Mouse (Mus musculus): ENCODE data around the gene Chchd3. TPM values are rescaled to one million over a fixed set of nuclear protein-coding genes. Genes with fewer than 3 reads are reported as not detected.

The Chchd3 gene
- total RNA-seq (2014; fragmentation: Nextera tagmentation) (85.8 and 92.4 TPM in 2 replicates), total RNA-seq (2017) (184 and 204 TPM in 2 replicates)

- peak; percentile 99 for ATAC-seq (replicated peaks; ENCODE audit: poor library complexity, severe bottlenecking)
Measured at GRCm38 (mm10) chr6:33059735-33060576, at the start of gene Chchd3. Chchd3 (minus strand) TSS chr6:33060260.

- no peak for ATAC-seq (replicated peaks; ENCODE audit: poor library complexity, severe bottlenecking)
Measured at GRCm38 (mm10) chr6:33104661-33105060, 44.6 kb upstream of the Chchd3 start.

GRCm38 (mm10) chr6:33098903-33099302 lies 38.8 kb upstream of the Chchd3 start:
- no peak for ATAC-seq (replicated peaks; ENCODE audit: poor library complexity, severe bottlenecking)

- no peak for ATAC-seq (replicated peaks; ENCODE audit: poor library complexity, severe bottlenecking)
Measured at GRCm38 (mm10) chr6:33094671-33095233, 34.7 kb upstream of the Chchd3 start.

GRCm38 (mm10) chr6:33080186-33080585 lies 20.1 kb upstream of the Chchd3 start:
- no peak for ATAC-seq (replicated peaks; ENCODE audit: poor library complexity, severe bottlenecking)

- no peak for ATAC-seq (replicated peaks; ENCODE audit: poor library complexity, severe bottlenecking)
Measured at GRCm38 (mm10) chr6:33078260-33078936, 18.3 kb upstream of the Chchd3 start.

- no peak for ATAC-seq (replicated peaks; ENCODE audit: poor library complexity, severe bottlenecking)
Measured at GRCm38 (mm10) chr6:33066462-33066861, 6.4 kb upstream of the Chchd3 start.

- no peak for ATAC-seq (replicated peaks; ENCODE audit: poor library complexity, severe bottlenecking)
Measured at GRCm38 (mm10) chr6:33059276-33059675, 784 bp downstream of the Chchd3 start.

- no peak for ATAC-seq (replicated peaks; ENCODE audit: poor library complexity, severe bottlenecking)
Measured at GRCm38 (mm10) chr6:33056392-33056791, 3.7 kb downstream of the Chchd3 start.

GRCm38 (mm10) chr6:33055663-33056062 lies 4.4 kb downstream of the Chchd3 start:
- no peak for ATAC-seq (replicated peaks; ENCODE audit: poor library complexity, severe bottlenecking)

- ATAC-seq (replicated peaks; ENCODE audit: poor library complexity, severe bottlenecking): no peak
Measured at GRCm38 (mm10) chr6:33054946-33055345, 5.1 kb downstream of the Chchd3 start.

- peak; percentile 48; the same call in 1 of the 2 replicates for ATAC-seq (replicated peaks; ENCODE audit: poor library complexity, severe bottlenecking)
Measured at GRCm38 (mm10) chr6:33051642-33052041, 8.4 kb downstream of the Chchd3 start.

GRCm38 (mm10) chr6:33049705-33050420 lies 10.2 kb downstream of the Chchd3 start:
- ATAC-seq (replicated peaks; ENCODE audit: poor library complexity, severe bottlenecking): no peak

- ATAC-seq (replicated peaks; ENCODE audit: poor library complexity, severe bottlenecking): no peak
Measured at GRCm38 (mm10) chr6:33043480-33043879, 16.6 kb downstream of the Chchd3 start.

GRCm38 (mm10) chr6:33042880-33043279 lies 17.2 kb downstream of the Chchd3 start:
- ATAC-seq (replicated peaks; ENCODE audit: poor library complexity, severe bottlenecking): no peak

GRCm38 (mm10) chr6:33041978-33042377 lies 18.1 kb downstream of the Chchd3 start:
- ATAC-seq (replicated peaks; ENCODE audit: poor library complexity, severe bottlenecking): no peak

- no peak for ATAC-seq (replicated peaks; ENCODE audit: poor library complexity, severe bottlenecking)
Measured at GRCm38 (mm10) chr6:33040360-33041090, 19.5 kb downstream of the Chchd3 start.

- ATAC-seq (replicated peaks; ENCODE audit: poor library complexity, severe bottlenecking): no peak
Measured at GRCm38 (mm10) chr6:33032543-33032942, 27.5 kb downstream of the Chchd3 start.

GRCm38 (mm10) chr6:33031631-33032030 lies 28.4 kb downstream of the Chchd3 start:
- no peak for ATAC-seq (replicated peaks; ENCODE audit: poor library complexity, severe bottlenecking)

GRCm38 (mm10) chr6:33028296-33028695 lies 31.8 kb downstream of the Chchd3 start:
- no peak for ATAC-seq (replicated peaks; ENCODE audit: poor library complexity, severe bottlenecking)

Measured in granulocyte monocyte progenitor cell, adult 5-6 weeks (primary cell).